Mouse (Mus musculus): ENCODE measurements around the gene Grin3b.

Grin3b gene

DNA sequence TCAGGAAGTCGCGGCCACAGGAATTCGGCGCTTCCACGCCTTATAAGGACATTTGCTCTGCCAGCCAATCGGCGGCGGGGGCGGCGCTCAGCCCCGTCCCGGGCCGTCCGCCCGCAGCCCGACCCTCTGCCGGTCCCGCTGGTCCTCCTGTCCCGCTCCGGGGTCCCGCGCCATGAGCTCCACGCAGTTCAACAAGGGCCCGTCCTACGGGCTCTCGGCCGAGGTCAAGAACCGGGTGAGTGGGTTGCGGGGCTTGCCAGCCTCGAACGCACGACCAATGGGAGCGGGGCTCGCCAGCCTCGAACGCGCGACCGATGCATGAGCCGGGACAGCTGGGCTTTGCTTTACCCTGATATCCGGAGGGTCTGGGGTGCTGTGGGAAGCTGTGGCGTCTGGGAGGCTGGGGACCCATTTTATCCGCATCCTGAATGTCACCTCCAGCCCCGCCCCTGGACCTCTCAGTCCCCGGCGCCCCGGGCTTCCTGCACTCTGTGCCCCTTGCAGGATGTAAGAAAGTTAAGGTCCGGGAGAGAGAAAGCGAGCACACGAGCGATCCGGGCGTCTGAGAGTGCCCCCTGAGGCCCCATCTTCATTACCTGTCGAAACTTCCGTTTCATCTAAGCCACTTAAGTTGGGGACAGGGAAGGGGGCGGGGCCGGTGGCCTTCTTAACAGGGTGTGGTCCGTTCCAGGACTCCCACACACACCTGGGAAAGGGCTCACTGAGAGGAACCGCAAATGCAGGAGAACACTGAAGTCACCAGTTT lies 18.2 kb downstream of the Grin3b start, which contains the start of gene Cnn2:
TSS of gene Cnn2 (plus strand) at position 79 of the 766 bp plus-strand sequence.
- DNase-seq (ENCODE audit: low spot score), result no peak

DNA sequence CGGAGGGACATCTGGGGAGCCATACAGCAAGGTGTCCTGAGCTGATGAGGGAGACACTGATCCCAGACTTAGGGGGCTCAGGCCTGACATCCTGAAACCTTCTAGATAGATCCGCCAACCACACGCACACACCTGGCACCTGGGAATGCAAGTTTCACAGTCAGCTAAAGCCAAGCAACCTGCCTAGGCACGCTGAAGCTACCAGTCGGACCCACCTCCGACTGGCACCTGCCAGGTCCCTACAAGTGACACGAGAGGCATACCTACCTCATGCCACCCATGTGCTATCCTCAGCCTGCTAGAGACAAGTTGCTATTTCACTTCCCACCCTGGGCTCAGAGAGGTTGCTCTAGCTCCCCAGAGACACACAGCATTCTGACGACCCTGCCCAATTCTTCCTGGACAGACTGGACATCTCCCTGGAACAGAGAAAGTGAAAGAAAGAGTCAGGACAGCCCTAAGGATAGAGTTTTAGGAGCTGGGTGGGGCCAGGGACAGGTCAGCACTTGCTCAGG lies 18.8 kb downstream of the Grin3b start:
- DNase-seq (ENCODE audit: low spot score), result no peak

DNA sequence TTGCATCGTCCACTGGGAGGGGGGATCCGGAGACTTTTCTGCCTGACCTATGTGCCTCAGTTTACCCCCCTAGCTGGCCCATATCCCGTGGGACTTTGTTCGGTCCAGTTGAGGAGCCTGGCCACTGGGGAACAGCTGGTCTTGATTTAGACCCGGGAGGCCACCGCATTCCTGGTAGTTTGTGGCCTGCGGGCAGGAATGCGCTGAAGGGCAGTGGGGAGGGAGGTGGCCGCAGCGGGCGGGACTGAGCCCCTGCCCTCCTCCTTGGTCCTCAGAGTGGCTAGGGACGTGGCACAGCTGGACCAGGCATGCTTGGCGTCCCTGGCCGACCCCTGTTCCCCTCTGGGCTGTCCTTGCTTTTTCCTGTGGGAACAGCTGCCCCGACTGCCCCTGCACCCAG lies 19.4 kb downstream of the Grin3b start:
- DNase-seq (ENCODE audit: low spot score), result no peak

DNA sequence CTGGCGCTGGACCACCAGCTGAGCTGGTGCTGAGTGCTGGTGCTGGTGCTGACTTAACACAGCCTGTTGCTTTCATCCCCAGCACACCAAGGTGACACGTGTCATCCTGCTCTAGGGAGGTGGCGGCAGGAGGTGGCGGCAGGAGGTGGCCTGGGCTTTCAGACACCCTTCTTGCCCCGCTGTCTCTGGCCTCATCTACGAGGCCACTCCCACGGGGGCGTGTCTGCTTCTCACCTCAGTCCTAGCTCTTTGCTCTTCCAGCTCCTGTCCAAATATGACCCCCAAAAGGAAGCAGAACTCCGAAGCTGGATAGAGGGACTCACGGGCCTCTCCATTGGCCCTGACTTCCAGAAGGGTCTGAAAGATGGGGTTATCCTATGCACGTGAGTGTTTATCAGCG lies 20.6 kb downstream of the Grin3b start:
- no peak for DNase-seq (ENCODE audit: low spot score)

GRCm38 (mm10) chr10:79991548-79991947 lies 21.0 kb downstream of the Grin3b start:
- DNase-seq (ENCODE audit: low spot score), result no peak

GRCm38 (mm10) chr10:79994397-79995115 lies 24.0 kb downstream of the Grin3b start:
- DNase-seq (ENCODE audit: low spot score), result no peak

- DNase-seq (ENCODE audit: low spot score), result no peak
Observed at GRCm38 (mm10) chr10:79995636-79996035, 25.1 kb downstream of the Grin3b start.

- peak; percentile 95 for DNase-seq (ENCODE audit: low spot score)
Observed at GRCm38 (mm10) chr10:79996272-79997033, 25.9 kb downstream of the Grin3b start, which contains the start of gene Abca7. Gene Abca7 (plus strand): TSS chr10:79996494.

DNA sequence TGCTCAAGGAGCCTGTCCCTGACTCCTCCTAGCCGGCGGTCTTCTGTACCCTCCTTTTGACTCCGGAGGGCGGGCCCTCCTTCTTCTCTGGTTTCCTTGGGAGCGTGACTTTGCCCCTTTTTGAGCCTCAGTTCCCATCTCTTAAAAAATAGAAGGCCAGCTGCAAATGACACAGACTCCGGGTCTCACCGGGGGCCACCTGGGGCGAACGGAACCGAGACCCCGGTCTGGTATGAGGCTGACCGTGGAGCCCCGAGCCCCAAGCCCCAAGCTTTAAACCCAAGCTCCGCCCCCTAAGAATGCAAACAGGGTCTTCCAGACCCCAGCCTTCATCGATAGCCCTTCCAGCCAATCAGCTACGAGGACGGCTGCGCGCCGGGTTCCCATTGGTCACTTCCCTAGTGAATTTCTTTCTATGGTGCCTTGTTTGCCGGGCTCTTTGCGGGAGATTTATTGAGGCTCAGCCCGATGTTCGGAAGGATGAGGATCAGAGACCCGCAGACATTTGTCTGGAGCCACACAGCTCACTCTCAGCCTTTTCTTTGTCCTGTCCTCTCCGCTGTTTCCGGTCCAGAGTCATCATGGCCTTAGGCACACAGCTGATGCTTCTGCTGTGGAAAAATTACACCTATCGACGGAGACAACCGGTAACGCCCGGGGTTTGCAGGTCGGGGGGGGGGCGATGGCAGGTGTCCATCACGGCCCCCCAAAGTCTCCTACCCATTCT lies 26.7 kb downstream of the Grin3b start:
- peak; percentile 30 for DNase-seq (ENCODE audit: low spot score)

DNA sequence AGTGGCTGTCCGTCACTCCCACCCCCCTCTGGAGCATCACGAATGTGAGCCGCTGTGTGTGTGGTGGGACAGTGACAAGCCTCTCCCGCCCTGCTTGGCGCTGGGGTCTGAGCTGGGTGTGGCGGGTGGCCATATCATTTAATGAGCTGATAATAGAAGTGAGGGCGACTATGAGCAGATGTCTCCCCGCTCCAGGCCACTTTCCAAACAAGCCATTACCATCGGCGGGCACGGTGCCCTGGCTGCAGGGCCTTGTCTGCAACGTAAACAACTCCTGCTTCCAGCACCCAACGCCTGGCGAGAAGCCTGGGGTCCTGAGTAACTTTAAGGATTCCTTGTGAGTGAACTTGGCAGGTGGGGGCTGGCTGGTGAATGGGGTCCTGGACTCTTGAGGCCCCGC lies 27.3 kb downstream of the Grin3b start:
- DNase-seq (ENCODE audit: low spot score), result no peak

DNA sequence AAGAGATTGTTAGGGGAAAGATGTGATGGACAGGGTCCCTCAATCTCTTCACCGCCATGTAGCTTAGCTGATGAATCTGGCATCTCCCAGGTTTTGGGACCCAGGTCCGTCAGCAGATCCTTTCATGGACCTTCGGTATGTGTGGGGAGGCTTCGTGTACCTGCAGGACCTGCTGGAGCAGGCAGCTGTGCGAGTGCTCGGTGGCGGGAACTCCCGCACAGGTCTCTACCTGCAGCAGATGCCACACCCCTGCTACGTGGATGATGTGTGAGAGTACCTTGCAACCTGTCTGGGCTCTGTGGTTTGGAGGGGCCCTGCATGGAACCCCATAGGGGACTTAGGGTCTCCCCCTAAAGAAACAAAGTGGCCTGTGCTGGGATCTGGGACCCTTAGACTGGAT lies 31.4 kb downstream of the Grin3b start:
- DNase-seq (ENCODE audit: low spot score), result no peak

GRCm38 (mm10) chr10:80002829-80003228 lies 32.3 kb downstream of the Grin3b start:
- DNase-seq (ENCODE audit: low spot score), result no peak

GRCm38 (mm10) chr10:80003374-80004232 lies 33.1 kb downstream of the Grin3b start:
- DNase-seq (ENCODE audit: low spot score), result no peak

DNA sequence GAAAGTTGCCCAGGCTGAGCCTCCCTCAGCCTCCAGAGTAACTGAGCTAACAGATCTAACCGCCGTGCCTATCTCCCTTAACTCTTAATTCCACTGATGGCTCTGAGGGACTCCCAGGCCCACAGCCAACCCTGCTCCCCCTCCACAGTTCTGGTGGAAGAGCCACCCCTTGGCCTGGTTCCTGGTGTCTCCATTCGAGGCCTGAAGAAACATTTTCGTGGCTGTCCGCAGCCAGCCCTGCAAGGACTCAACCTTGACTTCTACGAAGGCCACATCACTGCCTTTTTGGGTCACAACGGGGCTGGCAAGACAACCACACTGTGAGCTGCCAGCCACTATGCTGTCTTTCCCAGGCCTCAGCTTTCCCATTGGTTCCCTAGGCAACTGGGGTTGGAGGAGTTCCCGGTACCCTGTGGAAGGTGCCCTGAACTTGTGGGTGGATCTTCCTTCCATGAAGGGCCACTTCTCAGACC lies 33.8 kb downstream of the Grin3b start:
- DNase-seq (ENCODE audit: low spot score), result no peak

DNA sequence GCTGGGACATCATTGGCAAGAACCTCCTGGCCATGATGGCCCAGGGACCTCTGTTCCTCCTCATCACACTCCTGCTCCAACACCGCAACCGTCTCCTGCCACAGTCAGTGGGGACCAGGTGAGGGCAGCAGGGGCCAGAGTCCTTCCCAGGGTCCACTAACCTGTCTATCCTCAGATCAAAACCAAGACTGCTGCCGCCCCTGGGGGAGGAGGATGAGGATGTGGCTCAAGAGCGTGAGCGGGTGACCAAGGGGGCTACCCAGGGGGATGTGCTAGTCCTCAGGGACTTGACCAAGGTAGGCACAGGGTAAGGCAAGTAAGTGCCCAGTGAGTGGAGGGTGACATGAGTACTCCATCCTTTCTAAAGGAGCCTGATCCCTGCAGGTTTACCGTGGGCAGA lies 41.2 kb downstream of the Grin3b start:
- no peak for DNase-seq (ENCODE audit: low spot score)

GRCm38 (mm10) chr10:80013609-80014008 lies 43.1 kb downstream of the Grin3b start:
- no peak for DNase-seq (ENCODE audit: low spot score)

GRCm38 (mm10) chr10:80014484-80015290 lies 44.2 kb downstream of the Grin3b start:
- no peak for DNase-seq (ENCODE audit: low spot score)

DNA sequence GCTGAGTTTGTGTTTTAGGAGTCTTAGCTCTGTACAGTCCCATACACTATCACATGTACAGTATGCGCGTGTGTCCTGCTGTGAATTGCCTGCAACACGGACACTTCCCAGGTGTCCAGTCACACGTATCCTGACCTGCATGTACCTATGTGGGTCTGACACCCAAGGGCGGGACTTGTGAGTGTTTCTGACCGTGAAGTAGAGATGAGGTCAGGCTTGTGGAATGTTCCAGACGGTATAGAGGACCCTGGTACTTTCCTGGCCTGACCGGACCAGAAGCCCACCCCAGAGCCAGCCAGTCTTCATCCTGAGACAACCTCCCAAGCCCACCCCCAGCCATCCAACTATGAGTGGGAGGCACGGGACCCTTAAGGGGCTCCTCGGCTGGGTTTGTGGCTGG lies 45.1 kb downstream of the Grin3b start:
- DNase-seq (ENCODE audit: low spot score), result no peak

DNA sequence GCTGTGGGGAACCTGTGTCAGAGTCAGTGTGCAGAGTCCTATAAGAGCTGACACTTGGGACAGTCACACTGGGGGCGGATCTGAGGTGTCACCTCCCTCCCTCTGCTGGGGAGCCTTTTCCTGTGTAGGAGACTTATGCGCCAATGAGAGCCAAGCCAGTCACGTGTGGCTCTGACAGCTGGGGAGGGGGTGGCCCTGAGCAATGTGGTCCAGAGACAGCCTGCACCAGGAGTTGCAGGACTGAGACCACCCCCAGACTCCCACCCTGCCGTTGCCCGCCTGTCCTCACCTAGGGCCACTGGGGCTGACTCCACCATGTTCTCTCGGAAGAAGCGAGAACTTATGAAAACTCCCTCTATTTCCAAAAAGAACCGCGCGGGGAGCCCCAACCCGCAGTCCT lies 46.0 kb downstream of the Grin3b start, which contains the start of gene Arhgap45:
TSS of gene Arhgap45 (plus strand) at position 143 of the 400 bp plus-strand sequence.
- DNase-seq (ENCODE audit: low spot score), result no peak

DNA sequence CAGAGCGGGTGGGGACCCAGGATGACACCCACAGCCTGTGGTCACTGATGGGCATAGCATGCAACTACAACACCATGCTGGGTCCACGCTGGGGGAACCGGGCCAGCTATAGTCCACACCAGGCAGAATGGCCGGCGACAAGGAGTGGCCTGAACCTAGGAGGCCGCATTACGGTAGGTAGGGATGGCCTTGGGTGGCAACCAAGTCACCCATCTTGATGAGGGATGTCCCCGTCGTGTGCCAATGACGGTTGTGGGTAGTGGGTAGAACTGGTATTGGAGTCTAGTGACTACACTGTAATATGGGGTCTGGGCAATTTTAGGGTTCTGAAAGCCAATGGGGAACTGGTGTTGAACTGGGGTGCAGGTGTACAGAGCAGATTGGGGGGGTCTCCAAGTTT lies 46.4 kb downstream of the Grin3b start:
- DNase-seq (ENCODE audit: low spot score), result no peak

Data from adipocyte (in vitro differentiated cells).